Mouse (Mus musculus): ENCODE measurements at regions not wholly inside any gene's neighbourhood (a gene's known extent, or its start where the extent isn't known, plus 50 kb on each side); places are given as distances from the start of the nearest gene placed in this dataset.
A peak's percentile ranks its signal among the peaks of the same experiment; 100 is the strongest.

DNA sequence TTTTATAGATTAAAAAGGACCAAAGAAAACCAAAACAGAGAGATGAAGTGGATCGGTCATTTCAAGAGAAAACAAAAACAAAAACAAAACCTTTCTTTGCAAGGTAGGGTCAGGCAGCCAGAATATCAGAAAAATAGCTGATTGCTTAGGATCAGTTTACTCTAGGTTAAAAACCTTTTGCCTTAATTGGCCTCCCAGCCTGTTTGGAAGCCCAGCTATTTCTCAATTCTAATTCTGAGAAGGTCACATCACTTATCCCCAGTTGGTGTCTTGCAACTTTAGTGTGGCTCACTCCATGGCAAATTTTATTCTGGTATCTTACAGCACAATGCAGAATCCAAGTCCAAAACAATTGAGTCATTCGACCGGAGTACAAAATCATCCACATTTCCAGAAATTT lies 70.0 kb downstream of the 1190002N15Rik start:
- H3K4me3 ChIP-seq (ENCODE audit: insufficient read depth in 1 of 2, low read depth in 2 of 2, low read length in 2 of 2): no peak overlapping the region
- no peaks in the 10 kb centered on the region for H3K27me3 ChIP-seq (ENCODE audit: control insufficient read depth, insufficient read depth, low read length)
- no peaks in the 10 kb centered on the region for H3K36me3 ChIP-seq (replicated peaks; ENCODE audit: control insufficient read depth, insufficient read depth, low read depth)
- 0 out of 4 replicates have a peak, but pooled peaks cover 0 to 2% of the 10 kb centered on the region in 2 experiments for H3K4me1 ChIP-seq (replicated peaks; ENCODE audit: control insufficient read depth in 2 of 2, insufficient read depth in 2 of 2, low read length in 1 of 2)
- no peak for ATAC-seq (ENCODE audit: insufficient read depth)
- no peak overlapping the region for H3K4me2 ChIP-seq (ENCODE audit: low read depth)
- TF ChIP-seq CTCF (IDR thresholded peaks at IDR 0.05; ENCODE audit: low read depth): no peak
- no peak for TF ChIP-seq EP300 (IDR thresholded peaks at IDR 0.05; ENCODE audit: low read depth)
- no peak overlapping the region for H3K27ac ChIP-seq
- no peak overlapping the region for H3K9ac ChIP-seq (replicated peaks)
- 66% methylated on average over 3 of the region's 3 CpGs for WGBS (ENCODE audit: insufficient replicate concordance)
- no peak for DNase-seq (ENCODE audit: low read depth in 3 of 3, low spot score in 3 of 3)
- no peaks in the 10 kb centered on the region for H3K9me3 ChIP-seq (ENCODE audit: control insufficient read depth, low read length)

DNA sequence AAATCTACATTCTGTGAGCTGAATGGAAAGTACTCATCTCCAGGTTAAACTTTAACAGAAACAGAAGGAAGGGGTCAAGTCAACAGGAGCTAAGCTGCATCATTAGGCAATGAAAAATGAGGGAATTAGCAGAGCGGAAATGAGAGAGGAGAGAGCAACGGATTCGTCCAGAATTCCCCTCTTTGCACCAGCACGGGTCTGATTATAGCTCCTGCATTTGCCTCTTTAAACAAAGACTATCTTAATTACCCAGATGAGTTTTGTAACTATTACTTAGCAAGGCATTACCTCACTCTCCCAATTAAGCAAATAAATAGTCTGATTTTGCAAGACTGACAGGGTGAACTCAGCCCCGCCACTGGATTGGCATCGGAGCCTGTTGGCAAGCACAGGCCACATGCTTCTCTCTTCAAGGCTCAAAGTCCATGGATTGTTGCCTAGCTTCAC lies 81.8 kb downstream of the 1190002N15Rik start:
- Histone ChIP-seq H3K27me3 (ENCODE audit: control insufficient read depth, insufficient read depth, low read length) (no peaks in the 10 kb centered on the region), H3K4me3 (ENCODE audit: insufficient read depth in 1 of 2, low read depth in 2 of 2, low read length in 2 of 2) (no peak overlapping the region), H3K27ac (no peak overlapping the region), H3K36me3 (replicated peaks; ENCODE audit: control insufficient read depth, insufficient read depth, low read depth) (no peaks in the 10 kb centered on the region), H3K9ac (replicated peaks) (no peak overlapping the region), H3K4me1 (replicated peaks; ENCODE audit: control insufficient read depth in 2 of 2, insufficient read depth in 2 of 2, low read length in 1 of 2) (0 out of 4 replicates have a peak, but pooled peaks cover 0 to 2% of the 10 kb centered on the region in 2 experiments), H3K4me2 (ENCODE audit: low read depth) (no peak overlapping the region), H3K9me3 (ENCODE audit: control insufficient read depth, low read length) (no peaks in the 10 kb centered on the region)
- DNase-seq (ENCODE audit: low read depth in 3 of 3, low spot score in 3 of 3): no peak
- WGBS (ENCODE audit: insufficient replicate concordance): 64% methylated on average over 6 of the region's 6 CpGs
- ATAC-seq (ENCODE audit: insufficient read depth): peak; percentile 77
- TF ChIP-seq EP300 (IDR thresholded peaks at IDR 0.05; ENCODE audit: low read depth): no peak
- TF ChIP-seq CTCF (IDR thresholded peaks at IDR 0.05; ENCODE audit: low read depth): no peak

DNA sequence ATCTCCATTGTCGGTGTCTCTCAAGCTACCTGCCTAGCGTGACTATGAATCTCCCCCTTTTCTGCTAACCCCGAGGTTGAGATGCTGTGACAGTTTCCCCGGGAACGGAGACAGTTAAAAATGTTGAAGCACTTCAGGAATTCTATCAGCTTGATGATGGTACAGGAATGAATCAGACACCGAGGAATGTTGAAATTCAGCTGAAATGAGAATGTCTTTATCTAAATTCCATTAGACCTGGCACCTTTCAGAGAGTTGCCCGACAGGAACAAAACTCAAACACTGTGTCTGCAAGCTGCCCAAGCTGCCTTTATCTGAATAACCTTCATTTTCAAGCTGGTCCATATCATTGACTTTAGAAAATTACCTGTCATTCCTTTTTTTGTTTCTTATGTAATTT lies 82.4 kb downstream of the 1190002N15Rik start:
- ATAC-seq (ENCODE audit: insufficient read depth) (no peak), DNase-seq (ENCODE audit: low read depth in 3 of 3, low spot score in 3 of 3) (no peak)
- Histone ChIP-seq H3K9ac (replicated peaks) (no peak overlapping the region), H3K36me3 (replicated peaks; ENCODE audit: control insufficient read depth, insufficient read depth, low read depth) (no peaks in the 10 kb centered on the region), H3K27me3 (ENCODE audit: control insufficient read depth, insufficient read depth, low read length) (no peaks in the 10 kb centered on the region), H3K27ac (no peak overlapping the region), H3K4me3 (ENCODE audit: insufficient read depth in 1 of 2, low read depth in 2 of 2, low read length in 2 of 2) (no peak overlapping the region), H3K4me1 (replicated peaks; ENCODE audit: control insufficient read depth in 2 of 2, insufficient read depth in 2 of 2, low read length in 1 of 2) (0 out of 4 replicates have a peak, but pooled peaks cover 0 to 2% of the 10 kb centered on the region in 2 experiments), H3K4me2 (ENCODE audit: low read depth) (no peak overlapping the region), H3K9me3 (ENCODE audit: control insufficient read depth, low read length) (no peaks in the 10 kb centered on the region)
- TF ChIP-seq EP300 (IDR thresholded peaks at IDR 0.05; ENCODE audit: low read depth) (no peak), CTCF (IDR thresholded peaks at IDR 0.05; ENCODE audit: low read depth) (no peak)
- 61% methylated on average over 7 of the region's 7 CpGs for WGBS (ENCODE audit: insufficient replicate concordance)

DNA sequence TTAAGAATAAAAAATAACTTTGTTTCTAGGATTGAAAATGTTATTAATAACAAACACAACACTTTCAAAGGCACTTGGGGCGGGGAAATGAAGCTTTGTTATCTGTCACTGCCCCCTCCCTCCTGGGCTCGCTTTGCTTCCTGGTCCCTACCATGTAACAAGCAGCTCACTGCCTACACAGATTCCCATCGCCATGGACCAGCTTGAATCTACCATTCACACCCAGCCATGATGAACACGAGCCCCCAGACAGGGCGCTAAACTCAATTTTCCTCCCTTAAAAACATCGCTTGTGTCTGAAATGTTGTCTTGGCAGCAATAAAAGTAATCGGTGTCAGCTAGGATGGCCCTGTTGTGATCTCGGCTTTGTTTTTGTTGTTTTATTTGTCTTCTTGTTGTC lies 88.0 kb downstream of the 1190002N15Rik start:
- Histone ChIP-seq H3K36me3 (replicated peaks; ENCODE audit: control insufficient read depth, insufficient read depth, low read depth) (no peaks in the 10 kb centered on the region), H3K4me2 (ENCODE audit: low read depth) (no peak overlapping the region), H3K9me3 (ENCODE audit: control insufficient read depth, low read length) (no peaks in the 10 kb centered on the region), H3K4me1 (replicated peaks; ENCODE audit: control insufficient read depth in 2 of 2, insufficient read depth in 2 of 2, low read length in 1 of 2) (peaks cover 0 to 6% of the 10 kb centered on the region in 2 experiments; a peak in 1 of 4 replicates), H3K9ac (replicated peaks) (no peak overlapping the region), H3K4me3 (ENCODE audit: insufficient read depth in 1 of 2, low read depth in 2 of 2, low read length in 2 of 2) (no peak overlapping the region), H3K27ac (no peak overlapping the region), H3K27me3 (ENCODE audit: control insufficient read depth, insufficient read depth, low read length) (no peaks in the 10 kb centered on the region)
- TF ChIP-seq CTCF (IDR thresholded peaks at IDR 0.05; ENCODE audit: low read depth) (no peak), EP300 (IDR thresholded peaks at IDR 0.05; ENCODE audit: low read depth) (no peak)
- WGBS (ENCODE audit: insufficient replicate concordance): 61% methylated on average over 8 of the region's 8 CpGs
- DNase-seq (ENCODE audit: low read depth in 3 of 3, low spot score in 3 of 3) (no peak), ATAC-seq (ENCODE audit: insufficient read depth) (no peak)

DNA sequence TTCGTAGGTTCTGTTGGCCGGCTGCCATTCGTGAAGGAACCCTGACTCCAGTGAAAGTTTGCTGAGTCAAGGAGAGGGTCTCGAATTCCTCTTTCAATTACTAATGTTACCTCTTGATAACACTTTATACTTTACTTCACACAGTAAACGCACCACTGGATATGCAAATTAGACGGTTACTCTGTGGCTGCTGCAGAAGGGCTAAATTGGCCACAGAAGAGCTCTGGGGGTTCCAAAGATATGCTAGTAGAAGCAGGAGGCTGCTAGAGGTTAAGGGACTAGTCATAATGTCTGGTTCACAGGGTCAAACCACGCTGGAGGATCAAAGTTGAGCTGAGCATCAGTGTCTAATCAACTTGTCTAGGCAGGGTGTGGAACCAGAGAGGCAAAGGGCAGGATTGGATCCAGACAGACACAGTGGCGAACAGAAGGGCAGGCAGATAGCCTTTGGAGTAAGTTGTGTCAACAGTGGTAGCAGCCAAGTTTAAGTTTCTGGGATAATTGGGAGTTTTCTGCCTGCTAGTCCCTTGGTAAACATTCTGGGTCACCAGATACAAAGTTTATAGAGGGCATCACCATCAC lies 91.6 kb downstream of the 1190002N15Rik start:
- Histone ChIP-seq H3K27me3 (ENCODE audit: control insufficient read depth, insufficient read depth, low read length) (no peaks in the 10 kb centered on the region), H3K36me3 (replicated peaks; ENCODE audit: control insufficient read depth, insufficient read depth, low read depth) (no peaks in the 10 kb centered on the region), H3K4me2 (ENCODE audit: low read depth) (no peak overlapping the region), H3K9me3 (ENCODE audit: control insufficient read depth, low read length) (no peaks in the 10 kb centered on the region), H3K4me3 (ENCODE audit: insufficient read depth in 1 of 2, low read depth in 2 of 2, low read length in 2 of 2) (no peak overlapping the region), H3K9ac (replicated peaks) (no peak overlapping the region), H3K4me1 (replicated peaks; ENCODE audit: control insufficient read depth in 2 of 2, insufficient read depth in 2 of 2, low read length in 1 of 2) (peaks cover 0 to 6% of the 10 kb centered on the region in 2 experiments; a peak in 1 of 4 replicates), H3K27ac (no peak overlapping the region)
- 54% methylated on average over 8 of the region's 8 CpGs for WGBS (ENCODE audit: insufficient replicate concordance)
- no peak for TF ChIP-seq EP300 (IDR thresholded peaks at IDR 0.05; ENCODE audit: low read depth)
- TF ChIP-seq CTCF (IDR thresholded peaks at IDR 0.05; ENCODE audit: low read depth): no peak
- ATAC-seq (ENCODE audit: insufficient read depth) (peak; percentile 65), DNase-seq (ENCODE audit: low read depth in 3 of 3, low spot score in 3 of 3) (peak in 1 of 3 experiments; percentile 7)
